Mouse (Mus musculus) liver, embryonic 12.5 days (tissue): ENCODE data around the gene Qser1. TPM values are rescaled to one million over a fixed set of nuclear protein-coding genes. Genes with fewer than 3 reads are reported as not detected.
"Not testable (repeated sequence)": the region's sequence is repeated elsewhere in the genome, so short reads cannot be mapped to it uniquely, and the experiment has no call there.

Source experiments
- ATAC-seq: fragments of 200-750 bp; cut with Nextera tagmentation; 2 replicates; pipeline ENCODE4 v1.8.0; 2017; ENCODE audit warnings: moderate number of reproducible peaks, mild to moderate bottlenecking, moderate library complexity
- H3K27ac ChIP-seq: fragments of 300-500 bp; sonication (generic); 2 replicates; pipeline ENCODE4 v1.5.1; 2016; ENCODE audit warnings: mild to moderate bottlenecking
- H3K27me3 ChIP-seq: fragments of 300-500 bp; sonication (generic); replicated peaks from 2 replicates; pipeline ENCODE4 v1.6.1; 2016; ENCODE audit warnings: mild to moderate bottlenecking, moderate library complexity
- H3K36me3 ChIP-seq: fragments of 300-500 bp; sonication (generic); 2 replicates; pipeline ENCODE4 v1.6.1; 2016; ENCODE audit warnings: mild to moderate bottlenecking, moderate library complexity
- H3K4me1 ChIP-seq: fragments of 300-500 bp; sonication (generic); 2 replicates; pipeline ENCODE4 v1.6.1; 2016
- H3K4me2 ChIP-seq: fragments of 300-500 bp; sonication (generic); 2 replicates; pipeline ENCODE4 v1.6.1; 2016; ENCODE audit warnings: mild to moderate bottlenecking, moderate library complexity
- H3K4me3 ChIP-seq: fragments of 300-500 bp; sonication (generic); 2 replicates; pipeline ENCODE4 v1.5.1; 2016; ENCODE audit warnings: mild to moderate bottlenecking, moderate library complexity
- H3K9ac ChIP-seq: fragments of 300-500 bp; sonication (generic); 2 replicates; pipeline ENCODE4 v1.6.1; 2016; ENCODE audit warnings: mild to moderate bottlenecking, moderate library complexity
- H3K9me3 ChIP-seq: fragments of 300-500 bp; sonication (generic); replicated peaks from 2 replicates; pipeline ENCODE4 v1.6.1; 2016; ENCODE audit warnings: mild to moderate bottlenecking, moderate library complexity
- WGBS: fragments of 180-500 bp; shearing (Covaris S2); methylation state at CpG from one replicate; pipeline ENCODE4 v1.1.7; 2016; ENCODE audit not compliant: insufficient replicate concordance; 5-methylcytosine and 5-hydroxymethylcytosine counted together
- polyA plus RNA-seq: library from polyadenylated mRNA; unstranded; fragments of >200 nt; fragmentation: Nextera tagmentation; extraction: Ambion mirVana; gene quantifications from 2 replicates; pipeline ENCODE4 v1.2.1, GENCODE M21; 2016

The Qser1 gene
- 3.6 and 3.7 TPM in 2 replicates for polyA plus RNA-seq

GRCm38 (mm10) chr2:104816371-104816827 is at the start of gene Qser1:
TSS of gene Qser1 (minus strand) at chr2:104816760.
- Histone ChIP-seq H3K9me3 (no peaks in the 10 kb centered on the region), H3K27me3 (no peaks in the 10 kb centered on the region), H3K9ac (peak within 1 kb of the TSS; percentile 98), H3K27ac (peak within 1 kb of the TSS; percentile 94), H3K4me1 (peaks cover 40% of the 10 kb centered on the region), H3K4me2 (peak within 1 kb of the TSS; percentile 99), H3K4me3 (peak within 1 kb of the TSS; percentile 97), H3K36me3 (no peaks in the 10 kb centered on the region)
- under 1% methylated on average over 42 of the region's 50 CpGs for WGBS
- ATAC-seq = no peak; the same call in 1 of the 2 replicates

DNA sequence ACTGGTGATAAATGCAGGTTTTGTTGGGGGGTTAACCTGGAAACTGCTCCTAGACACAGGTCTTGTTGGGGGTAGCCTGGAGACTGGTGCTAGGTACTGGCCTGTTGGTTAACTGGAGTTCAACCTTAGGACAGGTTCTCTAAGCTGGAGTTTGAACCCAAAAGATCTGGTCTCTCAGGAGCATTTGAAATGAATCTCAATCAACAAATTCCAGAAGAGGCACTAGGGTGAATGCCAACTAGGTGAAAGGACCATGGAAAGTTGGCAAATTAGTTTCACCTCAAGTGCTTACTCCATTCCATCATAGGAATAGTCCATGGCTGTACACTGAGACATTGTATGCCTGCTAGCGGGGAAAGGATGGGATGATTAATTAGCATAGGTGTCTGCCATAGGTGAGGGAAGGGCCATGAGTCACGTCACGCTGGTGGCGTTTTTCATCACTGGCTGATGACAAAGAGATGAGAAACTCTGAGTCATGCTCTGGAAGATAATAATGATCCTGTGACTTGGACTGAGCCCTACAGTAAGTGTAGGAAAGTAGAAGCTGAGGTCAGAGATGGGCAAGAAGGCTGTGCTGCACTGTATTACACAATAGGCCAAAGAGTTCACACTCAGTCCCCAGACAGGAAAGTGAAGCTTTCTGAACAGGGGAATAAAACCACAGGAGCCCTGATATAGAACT is 47.8 kb upstream of the Qser1 start:
- Histone ChIP-seq H3K27ac (no peak overlapping the region), H3K36me3 (no peaks in the 10 kb centered on the region), H3K9me3 (no peaks in the 10 kb centered on the region), H3K4me3 (no peak overlapping the region), H3K4me1 (no peaks in the 10 kb centered on the region), H3K27me3 (0 out of 2 replicates have a peak, but pooled peaks cover 3% of the 10 kb centered on the region), H3K9ac (no peak overlapping the region), H3K4me2 (no peak overlapping the region)
- ATAC-seq = no peak
- WGBS = 61% methylated on average over 4 of the region's 4 CpGs

DNA sequence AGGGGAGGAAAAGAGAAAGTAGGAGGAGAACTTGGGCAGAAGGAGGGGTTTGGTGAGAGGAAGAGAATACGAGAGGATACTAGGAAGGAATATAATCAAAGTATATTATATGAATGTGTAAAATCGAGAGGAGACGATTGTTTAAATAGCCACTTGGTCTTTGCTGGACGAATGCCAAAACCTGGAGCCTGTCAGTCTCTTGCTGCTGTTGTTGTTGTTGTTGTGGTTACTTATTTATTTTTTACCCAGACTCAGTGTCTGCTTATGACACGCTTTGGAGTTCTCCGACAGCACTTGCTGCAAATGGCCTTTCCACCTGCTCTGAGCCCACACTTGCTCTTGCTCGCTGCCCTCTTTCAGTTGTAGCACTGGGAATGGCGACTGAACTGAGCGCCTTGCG is 43.9 kb upstream of the Qser1 start:
- no peak overlapping the region for H3K4me3 ChIP-seq
- no peak overlapping the region for H3K27ac ChIP-seq
- no peaks in the 10 kb centered on the region for H3K9me3 ChIP-seq
- H3K9ac ChIP-seq = no peak overlapping the region
- 76% methylated on average over 10 of the region's 10 CpGs for WGBS
- 0 out of 2 replicates have a peak, but pooled peaks cover 3% of the 10 kb centered on the region for H3K27me3 ChIP-seq
- no peaks in the 10 kb centered on the region for H3K36me3 ChIP-seq
- H3K4me1 ChIP-seq = no peaks in the 10 kb centered on the region
- H3K4me2 ChIP-seq = no peak overlapping the region
- ATAC-seq = no peak

- Histone ChIP-seq H3K36me3 (no peaks in the 10 kb centered on the region), H3K9me3 (no peaks in the 10 kb centered on the region), H3K27me3 (0 out of 2 replicates have a peak, but pooled peaks cover 3% of the 10 kb centered on the region), H3K4me3 (no peak overlapping the region), H3K4me2 (no peak overlapping the region), H3K9ac (no peak overlapping the region), H3K27ac (no peak overlapping the region), H3K4me1 (no peaks in the 10 kb centered on the region)
- ATAC-seq = no peak
- 68% methylated on average over 5 of the region's 5 CpGs for WGBS
These were observed 42.5 kb upstream of the Qser1 start for GRCm38 (mm10) chr2:104859060-104859459.

GRCm38 (mm10) chr2:104858083-104858482 is 41.5 kb upstream of the Qser1 start:
- not testable (repeated sequence) for H3K9ac ChIP-seq, H3K9me3 ChIP-seq, H3K36me3 ChIP-seq, H3K4me1 ChIP-seq, H3K4me3 ChIP-seq, ATAC-seq, H3K27ac ChIP-seq, H3K4me2 ChIP-seq, H3K27me3 ChIP-seq
- WGBS = 62% methylated on average over 3 of the region's 3 CpGs

DNA sequence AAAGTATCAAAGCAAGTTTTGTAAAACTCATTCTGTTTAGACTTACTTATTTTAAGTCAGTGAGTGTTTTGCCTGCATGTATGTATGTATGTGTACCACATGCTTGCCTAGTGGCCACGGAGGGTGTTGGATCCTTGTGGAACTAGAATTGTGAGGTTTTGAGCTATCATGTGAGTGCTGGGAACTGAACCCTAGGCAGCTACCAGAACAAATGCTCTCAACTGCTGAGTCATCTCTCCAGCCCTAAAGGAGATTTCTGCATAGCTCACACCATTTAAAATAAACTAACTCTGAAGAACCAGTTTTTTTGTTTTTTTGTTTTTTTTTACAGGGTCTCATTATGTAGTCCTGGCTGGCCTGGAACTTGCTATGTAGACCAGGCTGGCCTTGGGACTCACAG is 39.7 kb upstream of the Qser1 start:
- H3K36me3 ChIP-seq = no peaks in the 10 kb centered on the region
- WGBS = 31% methylated on average over 1 of the region's 1 CpGs
- H3K9me3 ChIP-seq = no peaks in the 10 kb centered on the region
- no peaks in the 10 kb centered on the region for H3K4me1 ChIP-seq
- H3K9ac ChIP-seq = no peak overlapping the region
- H3K27ac ChIP-seq = no peak overlapping the region
- no peak overlapping the region for H3K4me3 ChIP-seq
- peaks cover 16% of the 10 kb centered on the region for H3K27me3 ChIP-seq
- no peak overlapping the region for H3K4me2 ChIP-seq
- ATAC-seq = no peak

- Histone ChIP-seq H3K4me2 (no peak overlapping the region), H3K36me3 (no peaks in the 10 kb centered on the region), H3K27ac (no peak overlapping the region), H3K27me3 (peaks cover 21% of the 10 kb centered on the region), H3K4me3 (no peak overlapping the region), H3K4me1 (no peaks in the 10 kb centered on the region), H3K9me3 (no peaks in the 10 kb centered on the region), H3K9ac (no peak overlapping the region)
- WGBS = 48% methylated on average over 3 of the region's 3 CpGs
- ATAC-seq = no peak
These were observed 39.2 kb upstream of the Qser1 start for GRCm38 (mm10) chr2:104855732-104856131.

- ATAC-seq = no peak
- 62% methylated on average over 1 of the region's 1 CpGs for WGBS
- H3K27me3 ChIP-seq = peaks cover 24% of the 10 kb centered on the region
These were observed 38.3 kb upstream of the Qser1 start for GRCm38 (mm10) chr2:104854836-104855235.

GRCm38 (mm10) chr2:104852546-104852945 is 36.0 kb upstream of the Qser1 start:
- Histone ChIP-seq H3K9me3 (no peaks in the 10 kb centered on the region), H3K4me1 (peaks cover 11% of the 10 kb centered on the region), H3K27ac (no peak overlapping the region), H3K4me3 (no peak overlapping the region), H3K9ac (no peak overlapping the region), H3K4me2 (no peak overlapping the region), H3K36me3 (no peaks in the 10 kb centered on the region), H3K27me3 (peaks cover 46% of the 10 kb centered on the region)
- 68% methylated on average over 7 of the region's 7 CpGs for WGBS
- ATAC-seq = no peak

More at GRCm38 (mm10) chr2:104854836-104855235, 38.3 kb upstream of the Qser1 start:
- no peak overlapping the region for H3K9ac ChIP-seq
- H3K4me2 ChIP-seq = no peak overlapping the region
- no peaks in the 10 kb centered on the region for H3K9me3 ChIP-seq
- no peaks in the 10 kb centered on the region for H3K36me3 ChIP-seq
- no peaks in the 10 kb centered on the region; the same call in 1 of the 2 replicates for H3K4me1 ChIP-seq
- no peak overlapping the region for H3K4me3 ChIP-seq
- no peak overlapping the region for H3K27ac ChIP-seq

DNA sequence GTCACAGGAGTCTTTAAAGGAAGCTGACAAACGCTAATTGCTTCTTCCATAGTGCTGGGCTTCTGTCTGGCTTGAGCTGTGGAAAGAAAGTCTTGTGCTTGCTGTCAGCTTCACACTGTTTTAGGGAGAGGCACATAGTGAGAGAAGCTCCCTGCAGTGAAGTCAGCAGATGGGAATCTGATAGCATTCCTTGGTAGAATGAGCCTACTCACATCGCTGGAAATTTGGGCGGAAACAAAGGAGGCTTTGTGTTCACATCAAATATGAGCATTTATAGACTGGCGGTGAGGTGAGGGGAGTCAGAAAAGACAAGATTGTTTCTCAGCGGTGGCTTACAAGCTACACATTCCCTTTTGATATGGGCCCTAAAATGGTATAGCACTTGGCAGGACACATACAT is 35.1 kb upstream of the Qser1 start:
- 31% methylated on average over 5 of the region's 5 CpGs for WGBS
- ATAC-seq = no peak
- Histone ChIP-seq H3K9ac (no peak overlapping the region), H3K36me3 (no peaks in the 10 kb centered on the region), H3K9me3 (no peaks in the 10 kb centered on the region), H3K4me3 (no peak overlapping the region), H3K27me3 (peaks cover 46% of the 10 kb centered on the region), H3K4me2 (no peak overlapping the region), H3K27ac (no peak overlapping the region), H3K4me1 (peaks cover 11% of the 10 kb centered on the region)

DNA sequence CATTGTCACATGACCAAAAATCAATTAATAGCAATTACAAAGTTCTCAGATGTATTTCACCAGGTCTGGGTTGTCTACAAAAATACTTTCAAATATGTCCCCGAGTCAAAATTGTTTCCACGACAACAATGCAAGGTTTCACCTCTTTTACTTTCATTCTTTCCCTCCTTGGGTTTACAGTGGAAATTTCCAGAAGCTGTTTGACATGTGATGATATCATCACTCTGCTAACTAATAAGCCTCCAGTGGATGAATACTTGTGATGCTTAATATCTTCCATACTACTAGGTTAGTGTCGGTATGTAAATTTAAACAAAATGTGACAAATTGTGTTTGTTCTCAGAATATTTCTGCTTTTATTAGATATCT is 33.4 kb upstream of the Qser1 start:
- no peak for ATAC-seq
- 62% methylated on average over 3 of the region's 3 CpGs for WGBS

DNA sequence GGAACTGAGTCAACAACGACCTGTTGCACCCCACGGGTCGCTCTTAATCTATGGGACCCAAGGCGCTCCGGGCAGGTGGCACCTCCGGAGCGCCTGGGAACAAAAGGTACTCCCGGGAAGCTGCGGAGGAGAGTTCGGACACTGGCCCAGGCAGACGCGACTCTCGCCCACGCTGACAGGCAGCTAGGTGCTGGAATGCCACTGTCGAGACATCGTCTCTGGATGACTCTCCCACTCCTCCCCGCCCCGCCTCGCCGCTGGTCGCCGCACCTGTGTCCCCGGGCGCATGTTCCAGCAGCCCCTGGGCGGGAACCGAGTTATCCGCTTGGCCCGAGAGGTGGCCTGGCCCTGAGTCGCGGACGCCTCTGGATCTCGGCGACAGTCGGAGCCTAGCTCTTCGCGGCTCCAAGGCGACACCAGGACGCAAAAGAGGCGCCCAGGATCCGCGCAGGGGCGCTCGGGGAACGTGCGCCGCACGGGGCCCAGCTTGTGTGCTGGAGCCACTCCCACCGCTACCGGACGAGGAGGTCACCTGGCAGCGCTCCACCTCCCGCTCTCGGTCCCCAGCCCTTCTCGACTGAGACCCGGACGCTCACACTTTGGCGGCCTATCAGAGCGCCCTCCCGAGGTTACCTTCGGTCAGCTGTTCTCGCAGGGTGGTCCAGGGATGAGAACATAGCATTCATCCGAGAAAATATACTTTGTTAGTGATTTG is 32.9 kb upstream of the Qser1 start, which contains the start of gene Prrg4:
Gene Prrg4, minus strand, starts transcription at position 601 of the 715 bp plus-strand sequence.
- H3K9ac ChIP-seq = peak within 1 kb of the TSS; percentile 23; the same call in 1 of the 2 replicates
- no peaks in the 10 kb centered on the region for H3K36me3 ChIP-seq
- peaks cover 11% of the 10 kb centered on the region for H3K4me1 ChIP-seq
- H3K27me3 ChIP-seq = peaks cover 46% of the 10 kb centered on the region
- peak within 1 kb of the TSS; percentile 80 for H3K4me2 ChIP-seq
- no peaks in the 10 kb centered on the region for H3K9me3 ChIP-seq
- H3K4me3 ChIP-seq = peak within 1 kb of the TSS; percentile 57
- peak; percentile 75 for ATAC-seq
- no peak within 1 kb of the TSS for H3K27ac ChIP-seq
- 1% methylated on average over 62 of the region's 62 CpGs for WGBS

More for the DNA sequence above, 33.4 kb upstream of the Qser1 start:
- Histone ChIP-seq H3K27me3 (peaks cover 46% of the 10 kb centered on the region), H3K4me2 (peak overlapping the region; percentile 80), H3K4me3 (peak overlapping the region; percentile 57), H3K9ac (no peak overlapping the region), H3K4me1 (peaks cover 11% of the 10 kb centered on the region), H3K27ac (no peak overlapping the region), H3K36me3 (no peaks in the 10 kb centered on the region), H3K9me3 (no peaks in the 10 kb centered on the region)
